9 mouse cellular contexts compared by ENCODE assay signal in genomic region chr1:194624411-194624810, GRCm38 (mm10). TPM values are rescaled to one million over a fixed set of nuclear protein-coding genes. Genes with fewer than 3 reads are reported as not detected.
DNase-seq lines count a peak whose midpoint lies in the region; ATAC-seq and TF ChIP-seq lines count a peak whose summit lies in the region.
"Had no signal": no experiment of that assay in that cellular context is flagged by ENCODE, and none has a peak within 500 bp of the region (broad histone marks: within the 10 kb centered on the region; RNA-seq: fewer than 3 reads in every experiment).

No protein-coding gene starts in this region.

- H3K27me3 ChIP-seq in liver, adult 2 months (ENCODE audit: control insufficient read depth, insufficient read depth, low read length) = no peaks in the 10 kb centered on the region
- no peaks in the 10 kb centered on the region for H3K27me3 ChIP-seq in liver, embryonic 11.5 days (replicated peaks; ENCODE audit: control insufficient read depth, insufficient read depth, low read length)
- H3K27me3 ChIP-seq in hindbrain, embryonic 10.5 days (ENCODE audit: insufficient read depth, poor library complexity, severe bottlenecking) = no peaks in the 10 kb centered on the region

- WGBS in liver, adult 2 months = 50% methylated on average over 2 of the region's 2 CpGs
- WGBS in liver, embryonic 11.5 days = 44% methylated on average over 2 of the region's 2 CpGs
- 53% methylated on average over 2 of the region's 2 CpGs for WGBS in hindbrain, embryonic 10.5 days

- no peaks in the 10 kb centered on the region for H3K9me3 ChIP-seq in liver, embryonic 11.5 days (ENCODE audit: control insufficient read depth, low read length)
- no peaks in the 10 kb centered on the region for H3K9me3 ChIP-seq in hindbrain, embryonic 10.5 days
- H3K9me3 ChIP-seq: megakaryocyte, embryonic 14.5 days had no signal

- DNase-seq in cerebellum, adult 9-10 months = peak; percentile 58
- no peak for DNase-seq in cerebellum, adult 11 months
- DNase-seq in liver, adult 2 months (ENCODE audit: extremely low read depth, low read depth, low spot score) = no peak
- DNase-seq in liver, embryonic 11.5 days (ENCODE audit: low spot score) = no peak
- no peak for DNase-seq in hindbrain, embryonic 10.5 days (ENCODE audit: low spot score)
- peak; percentile 62 for DNase-seq in retina, embryonic 14.5 days (ENCODE audit: low spot score)
- DNase-seq in ovary, postnatal 14 days (ENCODE audit: low spot score) = no peak
- DNase-seq in testis, postnatal 10 days (ENCODE audit: low spot score) = no peak

- H3K27ac ChIP-seq in liver, adult 2 months (replicated peaks; ENCODE audit: insufficient read depth, low read depth, low read length) = no peak overlapping the region
- no peak overlapping the region for H3K27ac ChIP-seq in liver, embryonic 11.5 days (ENCODE audit: low read depth, low read length)
- peak overlapping the region; percentile 73 for H3K27ac ChIP-seq in hindbrain, embryonic 10.5 days

- H3K4me1 ChIP-seq in liver, adult 2 months (ENCODE audit: control insufficient read depth, insufficient read depth, low read length) = peaks cover 19% of the 10 kb centered on the region
- H3K4me1 ChIP-seq in liver, embryonic 11.5 days (replicated peaks; ENCODE audit: control insufficient read depth, insufficient read depth, low read length) = peaks cover 38% of the 10 kb centered on the region
- peaks cover 96% of the 10 kb centered on the region for H3K4me1 ChIP-seq in hindbrain, embryonic 10.5 days (replicated peaks)

- H3K4me3 ChIP-seq in liver, adult 2 months (ENCODE audit: insufficient read depth, low read depth, low read length) = no peak overlapping the region
- no peak overlapping the region for H3K4me3 ChIP-seq in liver, embryonic 11.5 days (ENCODE audit: low read depth, low read length)
- H3K4me3 ChIP-seq in hindbrain, embryonic 10.5 days = peak overlapping the region; percentile 94
- H3K4me3 ChIP-seq: megakaryocyte, embryonic 14.5 days had no signal

- H3K36me3 ChIP-seq in liver, adult 2 months (ENCODE audit: control insufficient read depth, insufficient read depth, low read length) = no peaks in the 10 kb centered on the region
- H3K36me3 ChIP-seq in liver, embryonic 11.5 days (ENCODE audit: control insufficient read depth, insufficient read depth, low read length) = no peaks in the 10 kb centered on the region
- H3K36me3 ChIP-seq in hindbrain, embryonic 10.5 days = no peaks in the 10 kb centered on the region

- no peak for TF ChIP-seq POLR2A in liver, adult 2 months (IDR thresholded peaks at IDR 0.05; ENCODE audit: extremely low read depth, insufficient read depth, low read length)

- no peak overlapping the region for H3K9ac ChIP-seq in liver, adult 2 months (ENCODE audit: low read depth, low read length)
- H3K9ac ChIP-seq in liver, embryonic 11.5 days (ENCODE audit: low read depth, low read length) = no peak overlapping the region

- peak; percentile 28 for TF ChIP-seq CTCF in liver, adult 2 months (IDR thresholded peaks at IDR 0.05; ENCODE audit: low read depth, low read length)

- no peak overlapping the region for H3K4me2 ChIP-seq in liver, embryonic 11.5 days

- no peak for ATAC-seq in liver, embryonic 11.5 days (replicated peaks; ENCODE audit: low FRiP score)

- H3K79me2 ChIP-seq in liver, adult 2 months (ENCODE audit: control insufficient read depth, insufficient read depth, low read length) = peaks cover 39% of the 10 kb centered on the region; the same call in 1 of the 2 replicates

RNA-seq across cellular contexts. Expression of gene Plxna2, which starts 6.4 kb away (rescaled TPM):
- 6.7 and 12.1 TPM in 2 replicates for total RNA-seq in liver, adult 2 months (2014; rRNA removed)
- polyA plus RNA-seq in liver, adult 2 months (2012; rRNA removed) = 6.6 and 8.6 TPM in 2 replicates
- polyA plus RNA-seq in liver, embryonic 11.5 days (2014; fragmentation: Nextera tagmentation; extraction: Ambion mirVana) = 4.8 and 4.9 TPM in 2 replicates
- polyA plus RNA-seq in hindbrain, embryonic 10.5 days (2016; fragmentation: Nextera tagmentation; extraction: Ambion mirVana) = 17.5 and 23.9 TPM in 2 replicates

Comparison
In these comparisons a context has a peak if more than half of its experiments do, and no peak if none do; other contexts are left out.
1. DNase-seq: peak in cerebellum, adult 9-10 months (single experiment) and retina, embryonic 14.5 days (single experiment); none in cerebellum, adult 11 months (single experiment), liver, adult 2 months (single experiment), liver, embryonic 11.5 days (single experiment), hindbrain, embryonic 10.5 days (single experiment), ovary, postnatal 14 days (single experiment) and testis, postnatal 10 days (single experiment).